Mouse (Mus musculus) megakaryocyte, embryonic 14.5 days (primary cell): Measurements from ENCODE around the gene Sbds. TPM values are rescaled to one million over a fixed set of nuclear protein-coding genes. Genes with fewer than 3 reads are reported as not detected.
A peak's percentile ranks its signal among the peaks of the same experiment; 100 is the strongest.

ENCODE experiments used
- H3K27me3 ChIP-seq: replicated peaks from 2 replicates; pipeline ENCODE3; 2012; ENCODE audit warnings: inconsistent platforms
- H3K36me3 ChIP-seq: replicated peaks from 2 replicates; pipeline ENCODE3; 2012; ENCODE audit warnings: low read length, inconsistent platforms, mixed read lengths
- H3K4me1 ChIP-seq: 2 replicates; pipeline ENCODE4 v1.6.1; 2012; ENCODE audit warnings: inconsistent platforms
- H3K4me3 ChIP-seq: replicated peaks from 2 replicates; pipeline ENCODE3; 2012; ENCODE audit warnings: moderate library complexity, mild to moderate bottlenecking, inconsistent platforms
- H3K9me3 ChIP-seq: 2 replicates; pipeline ENCODE4 v1.6.1; 2012; ENCODE audit warnings: inconsistent platforms
- FLI1 ChIP-seq: IDR thresholded peaks from 2 replicates; pipeline ENCODE4 v1.6.1; 2012; ENCODE audit warnings: low read length, inconsistent platforms, mixed read lengths
- GATA1 ChIP-seq: IDR thresholded peaks from 3 replicates; pipeline ENCODE4 v1.6.1; 2012; ENCODE audit warnings: mixed read lengths, low read length, inconsistent platforms, borderline replicate concordance
- polyA plus RNA-seq: library from polyadenylated mRNA; stranded (reverse); fragments of >175 nt; gene quantifications from 2 replicates; pipeline ENCODE4 v1.2.3, GENCODE M21; 2012; ENCODE audit warnings: low replicate concordance; ENCODE audit not compliant: insufficient read depth

Sbds gene
- polyA plus RNA-seq, 1 experiment = 16.0 TPM

DNA sequence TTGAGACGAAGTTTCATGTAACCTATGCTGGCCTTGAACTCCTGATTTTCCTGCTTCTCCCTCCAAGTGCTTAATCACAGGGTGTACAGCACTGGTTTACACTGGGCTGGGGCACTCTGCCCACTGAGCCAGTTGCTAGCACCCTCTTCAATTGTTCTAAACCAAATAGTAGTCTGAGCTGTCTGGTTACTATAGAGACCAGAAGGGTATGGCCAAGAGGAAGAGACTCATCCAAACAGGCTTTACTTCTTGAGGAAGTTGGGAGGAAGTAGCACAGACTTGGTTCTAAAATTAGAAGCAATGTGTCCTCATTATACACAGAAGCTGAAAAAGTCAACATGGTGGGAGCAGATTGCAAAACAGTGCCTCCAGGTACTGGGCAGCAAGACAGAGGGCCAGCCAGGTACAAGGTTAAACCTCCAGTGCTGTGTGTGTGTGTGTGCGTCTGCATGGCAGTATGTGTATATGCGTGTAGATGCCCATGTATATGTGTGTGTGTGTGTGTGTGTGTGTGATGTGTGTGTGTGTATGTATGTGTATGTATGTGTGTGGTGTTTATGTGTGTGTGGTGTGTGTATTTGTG, 49.8 kb downstream of the Sbds start:
- peaks cover 45% of the 10 kb centered on the region for H3K4me1 ChIP-seq
- H3K36me3 ChIP-seq = peaks cover 91% of the 10 kb centered on the region
- TF ChIP-seq FLI1 (no peak), GATA1 (no peak)
- H3K9me3 ChIP-seq = no peaks in the 10 kb centered on the region
- no peaks in the 10 kb centered on the region for H3K27me3 ChIP-seq
- H3K4me3 ChIP-seq = no peak overlapping the region

DNA sequence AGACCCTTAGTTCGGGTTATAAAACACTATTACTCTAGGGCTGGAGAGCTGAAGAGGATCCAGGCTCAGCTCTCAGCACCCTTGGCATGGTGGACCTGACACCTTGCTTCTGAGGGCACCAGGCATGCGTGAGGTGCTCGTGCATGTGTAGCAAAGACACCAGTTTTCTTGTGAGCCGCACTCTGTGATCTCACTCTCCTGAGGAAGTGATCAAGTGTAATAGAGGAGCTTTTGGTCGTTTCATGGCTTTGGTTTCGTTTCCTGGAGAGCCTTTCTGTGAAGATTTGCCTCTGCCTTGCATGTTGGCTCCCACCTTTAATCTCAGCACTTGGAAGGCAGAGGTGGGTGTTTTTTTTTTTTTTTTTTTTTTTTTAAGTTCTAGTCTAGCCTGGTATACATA, 50.8 kb downstream of the Sbds start:
- Histone ChIP-seq H3K9me3 (no peaks in the 10 kb centered on the region), H3K4me3 (no peak overlapping the region), H3K36me3 (peaks cover 91% of the 10 kb centered on the region), H3K4me1 (peaks cover 37% of the 10 kb centered on the region), H3K27me3 (no peaks in the 10 kb centered on the region)
- TF ChIP-seq FLI1 = no peak
- no peak for TF ChIP-seq GATA1

GRCm38 (mm10) chr5:130203948-130204347, 51.4 kb downstream of the Sbds start:
- Histone ChIP-seq H3K4me3 (no peak overlapping the region), H3K36me3 (peaks cover 91% of the 10 kb centered on the region), H3K27me3 (no peaks in the 10 kb centered on the region), H3K9me3 (no peaks in the 10 kb centered on the region), H3K4me1 (peaks cover 31% of the 10 kb centered on the region)
- TF ChIP-seq FLI1 = no peak
- TF ChIP-seq GATA1 = no peak

- no peaks in the 10 kb centered on the region for H3K9me3 ChIP-seq
- H3K27me3 ChIP-seq = no peaks in the 10 kb centered on the region
- H3K36me3 ChIP-seq = peaks cover 94% of the 10 kb centered on the region
- H3K4me1 ChIP-seq = peaks cover 53% of the 10 kb centered on the region
- no peak overlapping the region for H3K4me3 ChIP-seq
- TF ChIP-seq FLI1 (no peak), GATA1 (no peak)
These were observed 54.9 kb downstream of the Sbds start for GRCm38 (mm10) chr5:130200233-130201029.

- no peak overlapping the region for H3K4me3 ChIP-seq
- no peak for TF ChIP-seq GATA1
- no peak for TF ChIP-seq FLI1
- H3K36me3 ChIP-seq = peaks cover 96% of the 10 kb centered on the region
- no peaks in the 10 kb centered on the region for H3K9me3 ChIP-seq
- no peaks in the 10 kb centered on the region for H3K27me3 ChIP-seq
- H3K4me1 ChIP-seq = peaks cover 61% of the 10 kb centered on the region
These were observed 57.3 kb downstream of the Sbds start for GRCm38 (mm10) chr5:130197981-130198380.

DNA sequence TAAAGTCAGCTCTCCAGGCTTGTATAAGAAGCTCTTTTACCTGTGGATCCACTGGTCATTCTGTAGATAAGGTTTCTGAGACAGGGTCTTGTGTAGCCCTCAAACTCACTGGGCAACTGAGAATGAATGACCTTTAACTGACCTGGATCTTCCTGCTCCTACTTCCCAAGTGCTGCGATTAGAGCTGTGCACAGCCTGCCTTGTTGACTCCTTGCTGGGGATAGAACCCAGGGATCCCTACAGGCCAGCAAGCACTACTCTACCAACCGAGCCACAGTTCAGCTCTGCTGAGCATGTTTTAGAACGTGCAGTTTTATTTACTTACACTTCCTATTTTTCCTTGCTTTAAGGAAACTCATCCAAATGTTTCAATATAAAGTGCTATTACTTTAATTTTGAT, 57.9 kb downstream of the Sbds start:
- TF ChIP-seq GATA1 (no peak), FLI1 (no peak)
- peaks cover 98% of the 10 kb centered on the region for H3K36me3 ChIP-seq

GRCm38 (mm10) chr5:130196307-130196706, 59.0 kb downstream of the Sbds start:
- H3K36me3 ChIP-seq = peaks cover 100% of the 10 kb centered on the region
- H3K27me3 ChIP-seq = no peaks in the 10 kb centered on the region

More for the DNA sequence above, 57.9 kb downstream of the Sbds start:
- Histone ChIP-seq H3K27me3 (no peaks in the 10 kb centered on the region), H3K9me3 (no peaks in the 10 kb centered on the region), H3K4me1 (peaks cover 57% of the 10 kb centered on the region), H3K4me3 (no peak overlapping the region)

More at GRCm38 (mm10) chr5:130196307-130196706, 59.0 kb downstream of the Sbds start:
- TF ChIP-seq FLI1 (no peak), GATA1 (no peak)
- peaks cover 63% of the 10 kb centered on the region for H3K4me1 ChIP-seq
- H3K9me3 ChIP-seq = no peaks in the 10 kb centered on the region
- peak overlapping the region; percentile 71 for H3K4me3 ChIP-seq

Other genes starting within 250 kb of the Sbds start
- 16.1 and 48.0 TPM in 2 replicates for gene Asl, start 226.3 kb downstream of the Sbds start, polyA plus RNA-seq
- gene Crcp, start 226.2 kb downstream of the Sbds start, polyA plus RNA-seq = 11.4 TPM in 1 of 2 replicates, not detected in the other
- 1.1 and 6.0 TPM in 2 replicates for gene Tpst1, start 182.2 kb downstream of the Sbds start, polyA plus RNA-seq
- gene Kctd7, start 110.7 kb downstream of the Sbds start, polyA plus RNA-seq = 4.7 and 5.5 TPM in 2 replicates
- 4.3 and 36.2 TPM in 2 replicates for gene Rabgef1, start 83.7 kb downstream of the Sbds start, polyA plus RNA-seq
- 11.9 and 29.8 TPM in 2 replicates for gene Tmem248, start 38.4 kb downstream of the Sbds start, polyA plus RNA-seq
- 7.7 TPM in 1 of 2 replicates, not detected in the other for gene Tyw1, start 89 bp upstream of the Sbds start, polyA plus RNA-seq
- gene Caln1, start 113.9 kb upstream of the Sbds start, polyA plus RNA-seq = not detected in 2 replicates
- gene A330070K13Rik, start 129.1 kb upstream of the Sbds start, polyA plus RNA-seq = not detected in 2 replicates